Mouse (Mus musculus) adrenal gland, adult 18-20 months (tissue): ENCODE results near the gene Ajap1. TPM values are rescaled to one million over a fixed set of nuclear protein-coding genes. Genes with fewer than 3 reads are reported as not detected.

Experiments
- DNase-seq, 2 experiments: peaks; one replicate each; pipeline ENCODE4 v3.0.0; 2021 to 2022; ENCODE audit warnings: low spot score in 2 of 2
- total RNA-seq, 2 experiments: library from RNA; stranded (reverse); gene quantifications; 1 replicate in 1 of 2; 2 replicates in 1 of 2; pipeline ENCODE4 v1.2.3; 2021

The Ajap1 gene
- total RNA-seq, 2 experiments from 2014 or later = 0.29 to 7.5 TPM

- no peak for DNase-seq
These were observed 121.6 kb downstream of the Ajap1 start for GRCm38 (mm10) chr4:153360868-153361545.

DNA sequence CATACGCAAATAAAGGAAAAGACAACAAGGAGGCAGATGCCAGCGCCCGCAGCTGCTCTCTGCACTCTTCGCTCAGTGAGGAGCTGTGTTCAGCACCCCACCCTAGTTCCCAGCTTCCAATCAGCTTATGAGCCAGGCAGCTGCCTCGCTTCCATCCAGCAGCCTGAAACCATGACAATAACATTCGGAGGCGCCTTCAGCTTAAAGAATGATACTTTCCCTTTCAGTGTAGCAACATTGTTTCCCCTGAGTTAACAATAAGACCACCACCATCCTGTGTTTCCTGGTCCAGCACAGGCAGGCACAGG, 124.4 kb downstream of the Ajap1 start:
- DNase-seq = no peak

- DNase-seq = peak; percentile 21 to 40
These were observed 124.9 kb downstream of the Ajap1 start for GRCm38 (mm10) chr4:153357539-153358242.

DNA sequence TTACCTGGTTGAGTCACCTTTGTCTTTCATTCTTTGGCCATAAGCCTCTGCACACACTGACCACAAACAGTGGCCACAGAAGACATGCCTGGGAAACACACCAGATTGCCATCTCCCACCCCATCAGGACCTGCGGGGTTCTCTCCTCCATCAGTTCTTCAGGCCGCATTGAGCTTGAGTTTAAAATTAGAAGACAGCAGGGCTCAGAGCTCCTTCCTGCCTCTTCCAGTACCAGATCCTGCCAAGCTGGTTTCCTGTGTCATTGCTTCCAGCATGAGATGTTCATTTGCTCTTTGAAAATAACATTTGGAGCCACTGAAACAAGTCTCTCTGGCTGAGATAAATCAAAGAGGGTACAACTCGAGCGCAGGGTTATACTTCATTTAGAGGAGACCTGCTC, 126.4 kb downstream of the Ajap1 start:
- no peak for DNase-seq

- no peak for DNase-seq
These were observed 137.6 kb downstream of the Ajap1 start for GRCm38 (mm10) chr4:153344999-153345398.

- DNase-seq = no peak
These were observed 141.7 kb downstream of the Ajap1 start for GRCm38 (mm10) chr4:153340887-153341286.

DNA sequence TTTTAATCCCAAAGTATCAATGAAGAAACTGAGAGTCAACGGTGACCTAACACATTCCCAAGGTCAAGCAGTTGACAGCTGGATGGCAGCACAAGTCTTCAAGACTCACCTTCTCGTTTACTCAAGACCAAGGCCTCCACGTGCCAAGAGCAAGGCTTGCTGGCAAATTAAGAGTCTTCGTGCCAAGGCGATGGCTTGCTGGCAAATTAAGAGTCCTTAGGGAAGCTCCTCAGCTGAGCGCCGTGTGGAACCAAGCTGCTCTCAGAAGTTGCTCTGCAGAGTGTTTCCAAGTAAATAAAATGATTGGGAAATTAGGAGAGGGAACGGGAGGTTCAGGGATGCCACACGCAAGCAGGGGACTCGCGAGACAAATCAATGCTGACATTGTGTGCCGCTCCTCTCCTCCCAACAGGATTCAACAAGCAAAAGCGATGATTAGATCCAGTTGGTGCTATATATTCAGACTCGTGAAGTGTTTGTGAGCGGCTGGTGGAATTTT, 147.3 kb downstream of the Ajap1 start:
- no peak for DNase-seq

- DNase-seq = no peak
These were observed 154.8 kb downstream of the Ajap1 start for GRCm38 (mm10) chr4:153327809-153328208.
